Mouse (Mus musculus) neural tube, embryonic 11.5 days (tissue): ENCODE measurements at regions not wholly inside any gene's neighbourhood (a gene's known extent, or its start where the extent isn't known, plus 50 kb on each side); places are given as distances from the start of the nearest gene placed in this dataset.
"Not testable (repeated sequence)": the region's sequence is repeated elsewhere in the genome, so short reads cannot be mapped to it uniquely, and the experiment has no call there.

Source experiments
- ATAC-seq: fragments of 200-750 bp; cut with Nextera tagmentation; 2 replicates; pipeline ENCODE4 v1.8.0; 2017; ENCODE audit warnings: moderate number of reproducible peaks, mild to moderate bottlenecking, moderate TSS enrichment, moderate library complexity; ENCODE audit not compliant: insufficient read depth, low FRiP score, low TSS enrichment
- DNase-seq: peaks from one replicate; pipeline ENCODE4 v3.0.0-alpha.2; 2015; ENCODE audit warnings: low spot score
- H3K27ac ChIP-seq: fragments of 300-500 bp; sonication (generic); 2 replicates; pipeline ENCODE4 v1.5.1; 2014; ENCODE audit warnings: low read depth, mild to moderate bottlenecking, low read length
- H3K27me3 ChIP-seq: fragments of 300-500 bp; sonication (generic); 2 replicates; pipeline ENCODE4 v1.6.1; 2014; ENCODE audit warnings: mild to moderate bottlenecking, low read length, mixed read lengths; ENCODE audit not compliant: control insufficient read depth, insufficient read depth
- H3K36me3 ChIP-seq: fragments of 300-500 bp; sonication (generic); 2 replicates; pipeline ENCODE4 v1.6.1; 2014; ENCODE audit warnings: mild to moderate bottlenecking, low read length, moderate library complexity, mixed read lengths; ENCODE audit not compliant: control insufficient read depth, insufficient read depth
- H3K4me1 ChIP-seq: fragments of 300-500 bp; sonication (generic); 2 replicates; pipeline ENCODE4 v1.6.1; 2014; ENCODE audit warnings: low read length, mixed read lengths; ENCODE audit not compliant: control insufficient read depth, insufficient read depth
- H3K4me2 ChIP-seq: fragments of 300-500 bp; sonication (generic); 2 replicates; pipeline ENCODE4 v1.6.1; 2014; ENCODE audit warnings: low read depth, mild to moderate bottlenecking, moderate library complexity
- H3K4me3 ChIP-seq: fragments of 300-500 bp; sonication (generic); 2 replicates; pipeline ENCODE4 v1.5.1; 2014; ENCODE audit warnings: low read depth, low read length
- H3K9ac ChIP-seq: fragments of 300-500 bp; sonication (generic); 2 replicates; pipeline ENCODE4 v1.6.1; 2014; ENCODE audit warnings: mild to moderate bottlenecking, low read length
- H3K9me3 ChIP-seq: fragments of 300-500 bp; sonication (generic); 2 replicates; pipeline ENCODE4 v1.6.1; 2016; ENCODE audit warnings: low read length; ENCODE audit not compliant: control insufficient read depth
- WGBS: fragments of 180-500 bp; shearing (Covaris S2); extraction: QIAGEN DNeasy Blood & Tissue Kit; methylation state at CpG from one replicate; pipeline ENCODE4 v1.1.7; 2014; 5-methylcytosine and 5-hydroxymethylcytosine counted together

- H3K9me3 ChIP-seq, result no peaks in the 10 kb centered on the region
- no peak overlapping the region for H3K4me3 ChIP-seq
- ATAC-seq (no peak), DNase-seq (no peak)
- H3K4me2 ChIP-seq, result no peak overlapping the region
- H3K4me1 ChIP-seq, result no peaks in the 10 kb centered on the region
- no peak overlapping the region for H3K27ac ChIP-seq
- no peak overlapping the region for H3K9ac ChIP-seq
- WGBS, result 92% methylated on average over 3 of the region's 3 CpGs
- no peaks in the 10 kb centered on the region for H3K36me3 ChIP-seq
- no peaks in the 10 kb centered on the region for H3K27me3 ChIP-seq
Observed at GRCm38 (mm10) chr9:94146787-94147186, 391.1 kb downstream of the 1190002N15Rik start.

GRCm38 (mm10) chr9:94136444-94136843, 401.4 kb downstream of the 1190002N15Rik start:
- H3K27me3 ChIP-seq, result no peaks in the 10 kb centered on the region
- ATAC-seq, result no peak
- WGBS, result 86% methylated on average over 1 of the region's 1 CpGs
- no peaks in the 10 kb centered on the region for H3K9me3 ChIP-seq
- H3K4me2 ChIP-seq, result no peak overlapping the region
- H3K9ac ChIP-seq, result no peak overlapping the region
- H3K4me1 ChIP-seq, result no peaks in the 10 kb centered on the region
- H3K36me3 ChIP-seq, result no peaks in the 10 kb centered on the region
- DNase-seq, result no peak
- H3K27ac ChIP-seq, result no peak overlapping the region
- H3K4me3 ChIP-seq, result no peak overlapping the region

- H3K4me3 ChIP-seq, result no peak overlapping the region
- H3K36me3 ChIP-seq, result no peaks in the 10 kb centered on the region
- no peaks in the 10 kb centered on the region for H3K9me3 ChIP-seq
- WGBS, result 91% methylated on average over 2 of the region's 2 CpGs
- no peak overlapping the region for H3K9ac ChIP-seq
- H3K4me1 ChIP-seq, result no peaks in the 10 kb centered on the region
- no peaks in the 10 kb centered on the region for H3K27me3 ChIP-seq
- no peak for ATAC-seq
- no peak for DNase-seq
- H3K4me2 ChIP-seq, result no peak overlapping the region
- H3K27ac ChIP-seq, result no peak overlapping the region
Observed at GRCm38 (mm10) chr9:94133682-94134081, 404.2 kb downstream of the 1190002N15Rik start.

- Histone ChIP-seq H3K4me2 (no peak overlapping the region), H3K4me3 (no peak overlapping the region), H3K27me3 (no peaks in the 10 kb centered on the region), H3K36me3 (no peaks in the 10 kb centered on the region), H3K9me3 (no peaks in the 10 kb centered on the region), H3K27ac (no peak overlapping the region), H3K9ac (no peak overlapping the region), H3K4me1 (no peaks in the 10 kb centered on the region)
- DNase-seq (no peak), ATAC-seq (no peak)
- WGBS, result 82% methylated on average over 1 of the region's 1 CpGs
Observed at GRCm38 (mm10) chr9:94131367-94131766, 406.5 kb downstream of the 1190002N15Rik start.

- Histone ChIP-seq H3K9ac (no peak overlapping the region), H3K27ac (no peak overlapping the region), H3K27me3 (no peaks in the 10 kb centered on the region), H3K4me2 (no peak overlapping the region), H3K9me3 (no peaks in the 10 kb centered on the region), H3K36me3 (no peaks in the 10 kb centered on the region), H3K4me1 (no peaks in the 10 kb centered on the region), H3K4me3 (no peak overlapping the region)
- DNase-seq, result no peak
- no peak for ATAC-seq
- WGBS, result 92% methylated on average over 5 of the region's 5 CpGs
Observed at GRCm38 (mm10) chr9:94116961-94117360, 420.9 kb downstream of the 1190002N15Rik start.

- not testable (repeated sequence) for H3K4me2 ChIP-seq, H3K9me3 ChIP-seq, H3K27ac ChIP-seq, ATAC-seq, H3K27me3 ChIP-seq, H3K36me3 ChIP-seq, H3K4me3 ChIP-seq, H3K9ac ChIP-seq, H3K4me1 ChIP-seq, DNase-seq
- WGBS, result 50% methylated on average over 1 of the region's 1 CpGs
Observed at GRCm38 (mm10) chr9:94107701-94108100, 430.2 kb downstream of the 1190002N15Rik start.

- 83% methylated on average over 4 of the region's 4 CpGs for WGBS
- Histone ChIP-seq H3K4me2 (no peak overlapping the region), H3K4me3 (no peak overlapping the region), H3K4me1 (no peaks in the 10 kb centered on the region), H3K27me3 (no peaks in the 10 kb centered on the region), H3K9ac (no peak overlapping the region), H3K27ac (no peak overlapping the region), H3K9me3 (no peaks in the 10 kb centered on the region), H3K36me3 (no peaks in the 10 kb centered on the region)
- DNase-seq, result no peak
- no peak for ATAC-seq
Observed at GRCm38 (mm10) chr9:94104669-94105068, 433.2 kb downstream of the 1190002N15Rik start.

- WGBS, result 46% methylated on average over 3 of the region's 3 CpGs
- Histone ChIP-seq H3K36me3 (no peaks in the 10 kb centered on the region), H3K4me2 (no peak overlapping the region), H3K27ac (no peak overlapping the region), H3K27me3 (no peaks in the 10 kb centered on the region), H3K4me1 (no peaks in the 10 kb centered on the region), H3K9me3 (no peaks in the 10 kb centered on the region), H3K4me3 (no peak overlapping the region), H3K9ac (no peak overlapping the region)
- ATAC-seq, result peak; percentile 12; the same call in 1 of the 2 replicates
- DNase-seq, result no peak
Observed at GRCm38 (mm10) chr9:94101958-94102357, 435.9 kb downstream of the 1190002N15Rik start.

- no peak overlapping the region for H3K4me3 ChIP-seq
- no peaks in the 10 kb centered on the region for H3K4me1 ChIP-seq
- WGBS, result 51% methylated on average over 2 of the region's 2 CpGs
- no peaks in the 10 kb centered on the region for H3K9me3 ChIP-seq
- ATAC-seq (no peak), DNase-seq (no peak)
- H3K27me3 ChIP-seq, result no peaks in the 10 kb centered on the region
- H3K36me3 ChIP-seq, result no peaks in the 10 kb centered on the region
- H3K4me2 ChIP-seq, result no peak overlapping the region
- H3K9ac ChIP-seq, result no peak overlapping the region
- H3K27ac ChIP-seq, result no peak overlapping the region
Observed at GRCm38 (mm10) chr9:94094800-94095199, 443.1 kb downstream of the 1190002N15Rik start.
